10 mouse cellular contexts compared by ENCODE assay signal in the genomic region with DNA sequence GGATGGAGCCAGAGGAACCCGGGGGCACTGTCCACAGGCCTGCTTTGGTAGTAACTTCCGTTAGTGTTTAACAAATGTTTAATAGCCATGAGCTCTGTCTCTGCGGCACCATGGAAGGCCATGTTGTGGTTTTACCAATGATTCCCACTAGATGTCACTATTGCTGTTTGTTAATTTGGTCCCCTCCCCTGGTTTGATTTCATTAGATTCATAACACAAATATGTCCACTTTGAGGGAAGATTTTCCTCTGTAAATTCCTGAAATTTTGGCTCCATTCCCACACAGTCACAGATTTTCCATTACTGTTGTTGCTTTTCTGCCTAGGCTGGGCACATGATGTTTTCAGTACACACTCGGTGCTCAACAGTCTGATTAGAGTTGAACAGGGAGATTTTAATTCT. TPM values are rescaled to one million over a fixed set of nuclear protein-coding genes. Genes with fewer than 3 reads are reported as not detected.
DNase-seq lines count a peak whose midpoint lies in the region; ATAC-seq and TF ChIP-seq lines count a peak whose summit lies in the region.
"Had no signal": no experiment of that assay in that cellular context is flagged by ENCODE, and none has a peak within 500 bp of the region (broad histone marks: within the 10 kb centered on the region; RNA-seq: fewer than 3 reads in every experiment).

No protein-coding gene starts in this region.

- H3K9ac ChIP-seq in embryonic facial prominence, embryonic 11.5 days (replicated peaks; ENCODE audit: low read length), result no peak overlapping the region
- H3K9ac ChIP-seq in lung, embryonic 14.5 days, result no peak overlapping the region
- H3K9ac ChIP-seq: stomach, embryonic 15.5 days had no signal

- H3K36me3 ChIP-seq in embryonic facial prominence, embryonic 11.5 days (replicated peaks; ENCODE audit: control insufficient read depth, insufficient read depth, low read depth, low read length), result no peaks in the 10 kb centered on the region
- no peaks in the 10 kb centered on the region for H3K36me3 ChIP-seq in embryonic facial prominence, embryonic 10.5 days (replicated peaks)
- H3K36me3 ChIP-seq in lung, embryonic 14.5 days (ENCODE audit: insufficient read depth), result no peaks in the 10 kb centered on the region
- H3K36me3 ChIP-seq: stomach, embryonic 15.5 days had no signal

- H3K4me2 ChIP-seq in embryonic facial prominence, embryonic 11.5 days (ENCODE audit: low read depth, low read length), result no peak overlapping the region
- no peak overlapping the region for H3K4me2 ChIP-seq in lung, embryonic 14.5 days
- H3K4me2 ChIP-seq: stomach, embryonic 15.5 days had no signal

- H3K9me3 ChIP-seq in embryonic facial prominence, embryonic 11.5 days (replicated peaks; ENCODE audit: control insufficient read depth, low read length), result no peaks in the 10 kb centered on the region
- H3K9me3 ChIP-seq in embryonic facial prominence, embryonic 10.5 days, result no peaks in the 10 kb centered on the region
- H3K9me3 ChIP-seq in lung, embryonic 14.5 days (ENCODE audit: low read depth, low read length), result no peaks in the 10 kb centered on the region
- H3K9me3 ChIP-seq: stomach, embryonic 15.5 days had no signal

- no peaks in the 10 kb centered on the region for H3K27me3 ChIP-seq in embryonic facial prominence, embryonic 11.5 days (ENCODE audit: control insufficient read depth, insufficient read depth, low read length)
- no peaks in the 10 kb centered on the region for H3K27me3 ChIP-seq in embryonic facial prominence, embryonic 10.5 days (replicated peaks; ENCODE audit: low read depth, poor library complexity, severe bottlenecking)
- no peaks in the 10 kb centered on the region for H3K27me3 ChIP-seq in lung, embryonic 14.5 days (ENCODE audit: insufficient read depth, low read length)
- H3K27me3 ChIP-seq: stomach, embryonic 15.5 days had no signal

- DNase-seq in embryonic facial prominence, embryonic 11.5 days (ENCODE audit: low spot score), result peak; percentile 73
- no peak for DNase-seq in embryonic facial prominence, embryonic 10.5 days (ENCODE audit: low spot score)
- peak; percentile 36 for DNase-seq in 3134 (ENCODE audit: extremely low read depth, insufficient read length, low spot score)
- peak; percentile 56 for DNase-seq in brain, adult 2 months (ENCODE audit: low read depth, low spot score)
- peak; percentile 91 for DNase-seq in lung, embryonic 14.5 days
- DNase-seq in telencephalon, adult 2 months (ENCODE audit: low read depth, low spot score), result peak; percentile 31
- DNase-seq in thymus, postnatal 36 days, result no peak

- no peak overlapping the region for H3K27ac ChIP-seq in embryonic facial prominence, embryonic 11.5 days (replicated peaks; ENCODE audit: low read depth, low read length)
- no peak overlapping the region for H3K27ac ChIP-seq in embryonic facial prominence, embryonic 10.5 days (replicated peaks)
- no peak overlapping the region for H3K27ac ChIP-seq in lung, embryonic 14.5 days (ENCODE audit: low read depth)
- H3K27ac ChIP-seq: stomach, embryonic 15.5 days had no signal

- no peak; the same call in 1 of the 2 replicates for ATAC-seq in embryonic facial prominence, embryonic 11.5 days (replicated peaks; ENCODE audit: insufficient number of reproducible peaks, low FRiP score, low TSS enrichment, low read depth)
- ATAC-seq in granulocyte monocyte progenitor cell, adult 5-6 weeks (replicated peaks; ENCODE audit: poor library complexity, severe bottlenecking), result peak; percentile 58
- ATAC-seq in lung, embryonic 14.5 days (ENCODE audit: insufficient read depth), result peak; percentile 70; the same call in 1 of the 2 replicates

- no peaks in the 10 kb centered on the region for H3K4me1 ChIP-seq in embryonic facial prominence, embryonic 11.5 days (ENCODE audit: control insufficient read depth, insufficient read depth, low read length)
- no peaks in the 10 kb centered on the region for H3K4me1 ChIP-seq in embryonic facial prominence, embryonic 10.5 days
- no peaks in the 10 kb centered on the region for H3K4me1 ChIP-seq in lung, embryonic 14.5 days (ENCODE audit: insufficient read depth)
- H3K4me1 ChIP-seq: stomach, embryonic 15.5 days had no signal

- no peak overlapping the region for H3K4me3 ChIP-seq in embryonic facial prominence, embryonic 11.5 days (ENCODE audit: low read depth, low read length)
- no peak overlapping the region for H3K4me3 ChIP-seq in embryonic facial prominence, embryonic 10.5 days
- H3K4me3 ChIP-seq in lung, embryonic 14.5 days (ENCODE audit: low read depth, low read length), result no peak overlapping the region
- H3K4me3 ChIP-seq: stomach, embryonic 15.5 days had no signal

- peak; percentile 59 for TF ChIP-seq CTCF in lung, embryonic 14.5 days (IDR thresholded peaks at IDR 0.05; ENCODE audit: low read depth)

- 39% methylated on average over 4 of the region's 4 CpGs for WGBS in embryonic facial prominence, embryonic 11.5 days
- 43% methylated on average over 4 of the region's 4 CpGs for WGBS in embryonic facial prominence, embryonic 10.5 days
- 25% methylated on average over 4 of the region's 4 CpGs for WGBS in lung, embryonic 14.5 days

RNA-seq across cellular contexts. Expression of a gene that starts 25.1 kb away (rescaled TPM):
- 6.6 and 10.8 TPM in 2 replicates for polyA plus RNA-seq in embryonic facial prominence, embryonic 11.5 days (2014; fragmentation: Nextera tagmentation; extraction: Ambion mirVana)
- 20.2 and 22.7 TPM in 2 replicates for polyA plus RNA-seq in embryonic facial prominence, embryonic 10.5 days (2016; fragmentation: Nextera tagmentation; extraction: Ambion mirVana)
- total RNA-seq in granulocyte monocyte progenitor cell, adult 5-6 weeks (2014; fragmentation: Nextera tagmentation), result not detected in 2 replicates
- not detected in 2 replicates for total RNA-seq in granulocyte monocyte progenitor cell, adult 5-6 weeks (2017)
- 4.6 and 5.4 TPM in 2 replicates for polyA plus RNA-seq in lung, embryonic 14.5 days (2014; fragmentation: Nextera tagmentation; extraction: Ambion mirVana)
- total RNA-seq: adrenal gland, postnatal 36 days had no signal

Comparison
In these comparisons a context has a peak if more than half of its experiments do, and no peak if none do; other contexts are left out.
1. DNase-seq: peak in embryonic facial prominence, embryonic 11.5 days (single experiment), 3134 (single experiment), brain, adult 2 months (single experiment), lung, embryonic 14.5 days (single experiment) and telencephalon, adult 2 months (single experiment); none in embryonic facial prominence, embryonic 10.5 days (single experiment) and thymus, postnatal 36 days (0 of 2).